Mouse (Mus musculus): ENCODE data around the gene Ciao1. TPM values are rescaled to one million over a fixed set of nuclear protein-coding genes. Genes with fewer than 3 reads are reported as not detected.

Ciao1 gene
- total RNA-seq, 2 experiments from 2014 or later = 62.5 to 66.0 TPM

Other genes starting within 250 kb of the Ciao1 start
- gene Ap4e1, start 239.1 kb downstream of the Ciao1 start, total RNA-seq (2021) = 10 to 100 TPM; 13.9 to 14.6 TPM
- gene Blvra, start 177.2 kb downstream of the Ciao1 start, total RNA-seq (2021) = 10 to 100 TPM; 21.0 to 24.6 TPM
- gene Ncaph, start 113.9 kb downstream of the Ciao1 start, total RNA-seq (2021) = 1 to 10 TPM; 6.0 to 6.7 TPM
- gene Itpripl1, start 104.4 kb downstream of the Ciao1 start, total RNA-seq (2021) = 1 to 10 TPM; 5.7 to 6.8 TPM
- gene 1810024B03Rik, start 39.5 kb downstream of the Ciao1 start, total RNA-seq (2021) = under 1 TPM; 0.67 to 0.81 TPM
- 10 to 100 TPM; 82.6 to 85.2 TPM for gene Snrnp200, start 39.4 kb downstream of the Ciao1 start, total RNA-seq (2021)
- gene Tmem127, start 92 bp upstream of the Ciao1 start, total RNA-seq (2021) = 100 to 1,000 TPM; 115 to 118 TPM
- gene Stard7, start 22.4 kb upstream of the Ciao1 start, total RNA-seq (2021) = 100 to 1,000 TPM; 189 to 201 TPM
- gene Dusp2, start 88.3 kb upstream of the Ciao1 start, total RNA-seq (2021) = 1 to 10 TPM; 4.5 to 6.1 TPM
- not detected for gene Astl, start 90.8 kb upstream of the Ciao1 start, total RNA-seq (2021)
- gene Adra2b, start 115.4 kb upstream of the Ciao1 start, total RNA-seq (2021) = under 1 TPM; 0.45 to 0.81 TPM
- under 1 TPM; 0.39 to 0.49 TPM for gene Gpat2, start 177.4 kb upstream of the Ciao1 start, total RNA-seq (2021)
- gene Fahd2a, start 196.7 kb upstream of the Ciao1 start, total RNA-seq (2021) = 10 to 100 TPM; 15.6 to 18.6 TPM

Measured in left cerebral cortex, postnatal 10 days (tissue).